Mouse (Mus musculus): ENCODE data around the gene Ptprd.

- TF ChIP-seq POLR2A (IDR thresholded peaks at IDR 0.05; ENCODE audit: borderline replicate concordance, extremely low read depth, insufficient read depth, insufficient read length, poor library complexity, severe bottlenecking) (no peak), CTCF (IDR thresholded peaks at IDR 0.05; ENCODE audit: borderline replicate concordance, extremely low read depth, insufficient read depth, insufficient read length) (no peak)
Measured at GRCm38 (mm10) chr4:78077499-78077898, 134.3 kb downstream of the Ptprd start.
